Mouse (Mus musculus) hindbrain, embryonic 10.5 days (tissue): ENCODE results near the gene Hist1h2bq. TPM values are rescaled to one million over a fixed set of nuclear protein-coding genes. Genes with fewer than 3 reads are reported as not detected.
"Not testable (repeated sequence)": the region's sequence is repeated elsewhere in the genome, so short reads cannot be mapped to it uniquely, and the experiment has no call there.

Source experiments
- DNase-seq: peaks from one replicate; pipeline ENCODE4 v3.0.0-alpha.2; 2017; ENCODE audit warnings: low spot score
- H3K27ac ChIP-seq: fragments of 300-500 bp; sonication (generic); 2 replicates; pipeline ENCODE4 v1.5.1; 2016; ENCODE audit warnings: mild to moderate bottlenecking, moderate library complexity
- H3K27me3 ChIP-seq: fragments of 300-500 bp; sonication (generic); 2 replicates; pipeline ENCODE4 v1.6.1; 2016; ENCODE audit warnings: mild to moderate bottlenecking; ENCODE audit not compliant: poor library complexity, insufficient read depth, severe bottlenecking
- H3K36me3 ChIP-seq: fragments of 300-500 bp; sonication (generic); 2 replicates; pipeline ENCODE4 v1.6.1; 2016; ENCODE audit warnings: mild to moderate bottlenecking, moderate library complexity
- H3K4me1 ChIP-seq: fragments of 300-500 bp; sonication (generic); replicated peaks from 2 replicates; pipeline ENCODE4 v1.6.1; 2016; ENCODE audit warnings: mild to moderate bottlenecking
- H3K4me3 ChIP-seq: fragments of 300-500 bp; sonication (generic); 2 replicates; pipeline ENCODE4 v1.5.1; 2016; ENCODE audit warnings: mild to moderate bottlenecking, moderate library complexity
- H3K9me3 ChIP-seq: fragments of 300-500 bp; sonication (generic); 2 replicates; pipeline ENCODE4 v1.6.1; 2016; ENCODE audit warnings: mild to moderate bottlenecking, moderate library complexity
- WGBS: fragments of 180-500 bp; shearing (Covaris S2); methylation state at CpG from one replicate; pipeline ENCODE4 v1.1.7; 2016; 5-methylcytosine and 5-hydroxymethylcytosine counted together
- polyA plus RNA-seq: library from polyadenylated mRNA; unstranded; fragments of >200 nt; fragmentation: Nextera tagmentation; extraction: Ambion mirVana; gene quantifications from 2 replicates; pipeline ENCODE4 v1.2.1, GENCODE M21; 2016

The Hist1h2bq gene
- polyA plus RNA-seq, 1 experiment from 2014 or later: 18.9 TPM

- H3K4me3 ChIP-seq, H3K9me3 ChIP-seq, H3K27me3 ChIP-seq, DNase-seq, H3K36me3 ChIP-seq, H3K27ac ChIP-seq, H3K4me1 ChIP-seq: not testable (repeated sequence)
- 71% methylated on average over 8 of the region's 16 CpGs for WGBS
Observed at GRCm38 (mm10) chr13:21820082-21820890, 10.3 kb upstream of the Hist1h2bq start.

- peak overlapping the region; percentile 39 for H3K4me3 ChIP-seq
- H3K36me3 ChIP-seq, H3K4me1 ChIP-seq, H3K27me3 ChIP-seq, DNase-seq, H3K9me3 ChIP-seq: not testable (repeated sequence)
- 0% methylated on average over 14 of the region's 14 CpGs for WGBS
- H3K27ac ChIP-seq: peak overlapping the region; percentile 69; the same call in 1 of the 2 replicates
Observed at GRCm38 (mm10) chr13:21812092-21812491, 2.1 kb upstream of the Hist1h2bq start.

GRCm38 (mm10) chr13:21811539-21811938 lies 1.5 kb upstream of the Hist1h2bq start, which contains the start of gene Hist1h4m:
Gene Hist1h4m (plus strand): TSS chr13:21811746.
- H3K36me3 ChIP-seq, H3K4me1 ChIP-seq, H3K27me3 ChIP-seq, DNase-seq, H3K9me3 ChIP-seq: not testable (repeated sequence)
- H3K27ac ChIP-seq: peak within 1 kb of the TSS; percentile 69; the same call in 1 of the 2 replicates
- peak within 1 kb of the TSS; percentile 39 for H3K4me3 ChIP-seq
- no CpG with 5 or more reads among the region's 24 CpGs for WGBS

GRCm38 (mm10) chr13:21811074-21811473 lies 1.1 kb upstream of the Hist1h2bq start:
- WGBS: no CpG with 5 or more reads among the region's 8 CpGs
- H3K9me3 ChIP-seq, H3K27ac ChIP-seq, H3K36me3 ChIP-seq, H3K4me1 ChIP-seq, H3K4me3 ChIP-seq, DNase-seq, H3K27me3 ChIP-seq: not testable (repeated sequence)

- not testable (repeated sequence) for H3K27ac ChIP-seq, H3K36me3 ChIP-seq, H3K4me3 ChIP-seq, DNase-seq, H3K27me3 ChIP-seq, H3K4me1 ChIP-seq, H3K9me3 ChIP-seq
- WGBS: no CpG with 5 or more reads among the region's 4 CpGs
Observed at GRCm38 (mm10) chr13:21803058-21803457, 6.9 kb downstream of the Hist1h2bq start.

- H3K4me1 ChIP-seq, H3K36me3 ChIP-seq, H3K27me3 ChIP-seq, H3K9me3 ChIP-seq, H3K4me3 ChIP-seq, H3K27ac ChIP-seq, DNase-seq: not testable (repeated sequence)
Observed at GRCm38 (mm10) chr13:21797163-21797562, 12.8 kb downstream of the Hist1h2bq start.

- no peaks in the 10 kb centered on the region for H3K36me3 ChIP-seq
- H3K9me3 ChIP-seq: no peaks in the 10 kb centered on the region
- no peaks in the 10 kb centered on the region for H3K27me3 ChIP-seq
- no peak for DNase-seq
- H3K27ac ChIP-seq: no peak overlapping the region
- WGBS: 92% methylated on average over 7 of the region's 7 CpGs
- no peak overlapping the region for H3K4me3 ChIP-seq
- H3K4me1 ChIP-seq: peaks cover 6% of the 10 kb centered on the region
Observed at GRCm38 (mm10) chr13:21795584-21795983, 14.4 kb downstream of the Hist1h2bq start.

GRCm38 (mm10) chr13:21790601-21791283 lies 19.3 kb downstream of the Hist1h2bq start:
- Histone ChIP-seq H3K27me3 (no peaks in the 10 kb centered on the region; the same call in 1 of the 2 replicates), H3K4me3 (peak overlapping the region; percentile 39), H3K4me1 (peaks cover 35% of the 10 kb centered on the region), H3K36me3 (no peaks in the 10 kb centered on the region), H3K9me3 (no peaks in the 10 kb centered on the region), H3K27ac (peak overlapping the region; percentile 78)
- 6% methylated on average over 18 of the region's 18 CpGs for WGBS
- DNase-seq: peak; percentile 40

GRCm38 (mm10) chr13:21789925-21790324 lies 20.1 kb downstream of the Hist1h2bq start:
- Histone ChIP-seq H3K4me1 (peaks cover 39% of the 10 kb centered on the region), H3K9me3 (no peaks in the 10 kb centered on the region), H3K27ac (no peak overlapping the region), H3K4me3 (no peak overlapping the region), H3K27me3 (no peaks in the 10 kb centered on the region; the same call in 1 of the 2 replicates), H3K36me3 (no peaks in the 10 kb centered on the region)
- no peak for DNase-seq
- 65% methylated on average over 6 of the region's 6 CpGs for WGBS

GRCm38 (mm10) chr13:21787760-21788593 lies 22.0 kb downstream of the Hist1h2bq start:
- WGBS: 13% methylated on average over 17 of the region's 21 CpGs
- no peaks in the 10 kb centered on the region for H3K36me3 ChIP-seq
- H3K4me1 ChIP-seq: peaks cover 48% of the 10 kb centered on the region
- H3K27ac ChIP-seq: peak overlapping the region; percentile 88
- no peaks in the 10 kb centered on the region; the same call in 1 of the 2 replicates for H3K27me3 ChIP-seq
- DNase-seq: no peak
- H3K4me3 ChIP-seq: peak overlapping the region; percentile 45
- no peaks in the 10 kb centered on the region for H3K9me3 ChIP-seq

- Histone ChIP-seq H3K4me3 (peak within 1 kb of the TSS; percentile 51), H3K27ac (peak within 1 kb of the TSS; percentile 91), H3K4me1 (peaks cover 56% of the 10 kb centered on the region)
- H3K36me3 ChIP-seq, H3K27me3 ChIP-seq, H3K9me3 ChIP-seq: not testable (repeated sequence)
- DNase-seq: peak; percentile 87
- under 1% methylated on average over 41 of the region's 63 CpGs for WGBS
Observed at GRCm38 (mm10) chr13:21786899-21787629, 22.9 kb downstream of the Hist1h2bq start, which contains the start of the genes Hist1h2an and Hist1h2bp. Gene Hist1h2an (minus strand): TSS chr13:21787218. Gene Hist1h2bp (plus strand): TSS chr13:21787461.
